Mouse (Mus musculus): ENCODE measurements at regions not wholly inside any gene's neighbourhood (a gene's known extent, or its start where the extent isn't known, plus 50 kb on each side); places are given as distances from the start of the nearest gene placed in this dataset.

- no peak for ATAC-seq (replicated peaks; ENCODE audit: low read depth, poor library complexity, severe bottlenecking)
These were observed 221.6 kb upstream of the Noct start for GRCm38 (mm10) chr3:51002662-51003061.

- ATAC-seq (replicated peaks; ENCODE audit: low read depth, poor library complexity, severe bottlenecking) = no peak
These were observed 220.6 kb upstream of the Noct start for GRCm38 (mm10) chr3:51003506-51004170.

GRCm38 (mm10) chr3:51004216-51004615 lies 220.0 kb upstream of the Noct start:
- ATAC-seq (replicated peaks; ENCODE audit: low read depth, poor library complexity, severe bottlenecking) = no peak

GRCm38 (mm10) chr3:51009098-51009497 lies 215.1 kb upstream of the Noct start:
- ATAC-seq (replicated peaks; ENCODE audit: low read depth, poor library complexity, severe bottlenecking) = no peak

GRCm38 (mm10) chr3:51019650-51020346 lies 204.4 kb upstream of the Noct start:
- ATAC-seq (replicated peaks; ENCODE audit: low read depth, poor library complexity, severe bottlenecking) = no peak

GRCm38 (mm10) chr3:51024655-51025054 lies 199.6 kb upstream of the Noct start:
- no peak for ATAC-seq (replicated peaks; ENCODE audit: low read depth, poor library complexity, severe bottlenecking)

GRCm38 (mm10) chr3:51031821-51032220 lies 192.4 kb upstream of the Noct start:
- ATAC-seq (replicated peaks; ENCODE audit: low read depth, poor library complexity, severe bottlenecking) = no peak

GRCm38 (mm10) chr3:51033292-51033691 lies 191.0 kb upstream of the Noct start:
- ATAC-seq (replicated peaks; ENCODE audit: low read depth, poor library complexity, severe bottlenecking) = no peak

- ATAC-seq (replicated peaks; ENCODE audit: low read depth, poor library complexity, severe bottlenecking) = no peak
These were observed 187.4 kb upstream of the Noct start for GRCm38 (mm10) chr3:51036700-51037306.

GRCm38 (mm10) chr3:51042223-51042846 lies 181.9 kb upstream of the Noct start:
- ATAC-seq (replicated peaks; ENCODE audit: low read depth, poor library complexity, severe bottlenecking) = no peak

- no peak for ATAC-seq (replicated peaks; ENCODE audit: low read depth, poor library complexity, severe bottlenecking)
These were observed 175.5 kb upstream of the Noct start for GRCm38 (mm10) chr3:51048739-51049138.

- no peak for ATAC-seq (replicated peaks; ENCODE audit: low read depth, poor library complexity, severe bottlenecking)
These were observed 174.1 kb upstream of the Noct start for GRCm38 (mm10) chr3:51050156-51050555.

- ATAC-seq (replicated peaks; ENCODE audit: low read depth, poor library complexity, severe bottlenecking) = no peak
These were observed 169.2 kb upstream of the Noct start for GRCm38 (mm10) chr3:51055004-51055403.

GRCm38 (mm10) chr3:51064201-51064600 lies 160.0 kb upstream of the Noct start:
- ATAC-seq (replicated peaks; ENCODE audit: low read depth, poor library complexity, severe bottlenecking) = no peak

GRCm38 (mm10) chr3:51066373-51066772 lies 157.9 kb upstream of the Noct start:
- ATAC-seq (replicated peaks; ENCODE audit: low read depth, poor library complexity, severe bottlenecking) = no peak

- ATAC-seq (replicated peaks; ENCODE audit: low read depth, poor library complexity, severe bottlenecking) = no peak
These were observed 151.8 kb upstream of the Noct start for GRCm38 (mm10) chr3:51072417-51072816.

- peak; percentile 96 for ATAC-seq (replicated peaks; ENCODE audit: low read depth, poor library complexity, severe bottlenecking)
These were observed 151.1 kb upstream of the Noct start for GRCm38 (mm10) chr3:51073003-51073679.

- no peak for ATAC-seq (replicated peaks; ENCODE audit: low read depth, poor library complexity, severe bottlenecking)
These were observed 150.4 kb upstream of the Noct start for GRCm38 (mm10) chr3:51073743-51074319.

- ATAC-seq (replicated peaks; ENCODE audit: low read depth, poor library complexity, severe bottlenecking) = no peak
These were observed 148.9 kb upstream of the Noct start for GRCm38 (mm10) chr3:51075219-51075920.

All from common myeloid progenitor, adult 5-6 weeks (primary cell).